Mouse (Mus musculus) kidney, adult 9 months (tissue): ENCODE data around the gene Rpl37.
"Not testable (repeated sequence)": the region's sequence is repeated elsewhere in the genome, so short reads cannot be mapped to it uniquely, and the experiment has no call there.

Experiments
- DNase-seq: peaks from one replicate; pipeline ENCODE4 v3.0.0; 2022

Gene Rpl37

DNA sequence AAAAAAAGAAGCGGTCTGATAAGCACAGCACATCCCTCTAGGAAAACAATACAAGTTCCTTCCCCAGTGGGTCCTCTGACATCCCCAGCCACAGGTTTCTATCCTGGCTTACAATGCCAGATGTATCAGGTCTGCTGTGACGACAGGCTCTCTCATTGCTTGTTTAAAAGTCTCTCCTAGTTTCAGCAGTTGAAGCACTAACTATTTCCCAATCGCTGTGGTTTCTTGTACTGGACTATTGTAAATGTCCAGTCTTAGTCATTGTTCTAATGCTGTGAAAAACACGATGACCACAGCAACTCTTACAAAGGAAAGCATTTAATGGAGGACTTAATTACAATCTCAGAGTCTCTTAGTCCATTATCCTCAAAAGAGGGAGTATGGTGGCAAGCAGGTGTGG lies 10.0 kb downstream of the Rpl37 start:
- DNase-seq: no peak

DNA sequence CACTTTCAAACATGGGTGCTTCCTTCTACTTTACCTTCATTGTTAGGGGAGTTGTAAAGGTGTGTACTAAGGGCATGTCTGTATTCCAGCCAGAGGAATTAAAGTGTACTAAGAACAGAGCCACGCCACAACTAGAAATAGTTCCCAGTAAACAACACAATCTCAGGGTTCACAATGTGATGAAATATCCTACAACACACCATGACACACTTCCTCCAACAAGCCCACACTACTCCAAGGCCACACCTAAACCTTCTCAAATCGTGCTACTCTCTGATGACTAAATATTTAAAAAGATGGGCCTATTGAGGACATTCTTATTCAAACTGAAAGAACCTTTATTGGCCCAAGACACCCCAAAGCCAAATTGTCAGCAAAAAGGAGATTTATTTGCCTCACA lies 11.0 kb downstream of the Rpl37 start:
- no peak for DNase-seq

DNA sequence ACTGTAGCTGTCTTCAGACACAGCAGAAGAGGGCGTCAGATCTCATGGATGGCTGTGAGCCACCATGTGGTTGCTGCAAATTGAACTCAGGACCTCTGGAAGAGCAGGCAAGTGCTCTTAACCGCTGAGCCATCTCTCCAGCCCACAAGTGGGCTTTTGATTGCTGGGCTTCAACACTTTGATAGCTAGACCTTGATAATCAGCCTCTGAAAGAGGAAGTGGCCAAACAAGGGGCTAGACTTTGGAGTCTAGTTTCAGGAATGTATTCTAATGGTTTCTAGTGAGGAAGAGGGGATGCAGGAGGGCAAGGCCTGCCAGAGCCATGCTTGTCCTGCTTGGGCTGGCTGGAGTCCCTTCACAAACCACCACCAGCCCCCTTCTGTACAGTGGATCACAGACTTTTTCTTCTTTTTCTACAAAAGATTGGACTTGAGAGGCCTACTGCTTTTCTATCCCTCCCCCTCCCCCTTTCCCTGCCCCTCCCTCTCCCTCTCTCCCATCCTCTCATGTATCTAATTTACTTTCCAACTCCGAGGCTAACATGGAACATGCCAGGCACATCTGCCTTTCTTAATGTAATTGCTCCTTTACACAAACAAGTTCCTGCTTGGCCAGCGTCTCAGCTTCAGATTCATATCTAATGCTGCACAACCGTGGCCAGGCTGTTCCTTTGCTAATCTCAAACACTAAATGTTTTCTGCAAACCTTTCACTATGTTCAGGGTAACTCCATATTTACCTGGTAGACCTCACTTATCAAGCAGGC lies 11.9 kb downstream of the Rpl37 start:
- no peak for DNase-seq

DNA sequence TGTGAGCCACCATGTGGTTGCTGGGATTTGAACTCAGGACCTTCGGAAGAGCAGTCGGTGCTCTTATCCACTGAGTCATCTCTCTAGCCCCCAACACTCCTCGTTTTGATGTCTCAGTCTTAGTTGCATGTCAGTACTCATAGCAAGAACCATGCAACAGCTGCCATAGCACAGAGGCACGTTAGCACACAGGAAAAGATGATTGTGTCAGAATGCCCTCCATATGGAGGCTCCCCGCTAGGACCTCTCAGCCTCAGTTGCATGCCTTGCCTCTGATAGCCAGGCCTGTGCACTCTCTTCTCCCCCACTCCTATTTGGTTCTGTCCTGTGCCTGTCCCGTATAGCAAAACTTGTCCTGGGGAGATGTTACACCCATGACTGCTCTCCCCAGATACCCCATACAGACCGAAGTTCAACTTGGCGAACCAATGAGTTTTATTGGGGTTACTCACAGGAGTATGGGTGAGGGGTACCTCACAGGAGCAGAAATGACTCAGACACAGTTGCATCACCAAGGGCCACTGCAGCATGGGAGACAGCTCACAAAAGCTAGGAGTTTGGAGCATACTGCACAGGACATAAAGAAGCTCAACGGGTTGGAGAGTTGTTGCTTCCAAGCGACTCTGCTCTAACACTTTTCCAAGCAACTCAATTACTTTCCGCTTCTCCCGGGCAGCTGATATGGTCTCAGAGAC lies 12.8 kb downstream of the Rpl37 start:
- no peak for DNase-seq

DNA sequence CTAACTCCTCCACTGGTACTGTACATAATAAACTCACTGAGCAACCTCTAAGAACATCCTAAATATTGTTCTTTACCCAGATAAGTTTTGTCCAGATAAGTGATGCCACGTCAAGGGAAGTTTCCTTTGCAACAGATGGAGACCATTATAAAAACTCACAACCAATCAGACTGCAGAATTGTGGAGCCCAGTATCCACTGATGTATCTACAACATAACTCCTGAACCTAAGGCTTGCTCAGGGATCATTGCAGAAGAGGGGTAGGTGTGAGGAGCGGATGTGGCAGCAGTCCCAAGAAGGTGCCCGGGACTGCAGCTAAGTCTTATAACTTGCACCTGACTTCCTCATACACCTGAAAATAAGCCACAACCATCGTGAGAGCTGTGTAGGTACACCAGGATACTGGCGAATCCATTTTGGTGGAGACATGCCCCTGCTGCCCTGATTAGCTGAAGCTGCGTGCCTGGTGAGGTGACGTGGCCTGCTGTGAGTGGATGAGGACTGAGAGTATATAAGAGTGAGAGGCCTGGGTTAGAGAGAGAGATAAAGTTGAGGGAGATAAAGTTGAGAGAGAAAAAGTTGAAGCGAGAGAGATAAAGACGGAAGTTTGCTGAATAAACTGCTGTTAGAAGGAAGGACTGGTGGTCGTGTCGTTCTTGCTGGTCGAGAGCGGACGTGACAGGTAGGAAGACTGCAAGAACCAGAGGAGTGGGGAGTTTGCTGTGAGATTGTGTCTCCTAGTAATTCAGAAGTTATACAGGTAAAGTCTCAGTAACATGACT lies 14.6 kb downstream of the Rpl37 start:
- not testable (repeated sequence) for DNase-seq

DNA sequence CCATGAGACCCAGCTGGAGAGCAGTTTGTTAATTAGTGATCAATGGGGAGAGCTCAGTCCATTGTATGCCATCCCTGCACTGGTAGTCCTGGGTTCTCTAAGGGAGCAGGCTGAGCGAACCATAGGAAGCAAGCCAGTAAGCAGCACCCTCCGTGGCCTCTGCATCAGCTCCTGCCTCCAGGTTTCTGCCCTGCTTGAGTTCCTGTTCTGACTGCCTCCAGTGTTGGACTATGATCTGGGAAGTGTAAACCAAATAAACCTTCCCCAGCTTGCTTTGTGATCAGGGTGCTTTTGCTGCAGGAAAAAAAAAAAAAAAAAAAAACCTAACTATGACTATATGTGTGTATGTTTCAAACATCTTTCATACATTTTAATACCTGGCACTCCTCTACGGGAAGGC lies 16.9 kb downstream of the Rpl37 start:
- no peak for DNase-seq

DNA sequence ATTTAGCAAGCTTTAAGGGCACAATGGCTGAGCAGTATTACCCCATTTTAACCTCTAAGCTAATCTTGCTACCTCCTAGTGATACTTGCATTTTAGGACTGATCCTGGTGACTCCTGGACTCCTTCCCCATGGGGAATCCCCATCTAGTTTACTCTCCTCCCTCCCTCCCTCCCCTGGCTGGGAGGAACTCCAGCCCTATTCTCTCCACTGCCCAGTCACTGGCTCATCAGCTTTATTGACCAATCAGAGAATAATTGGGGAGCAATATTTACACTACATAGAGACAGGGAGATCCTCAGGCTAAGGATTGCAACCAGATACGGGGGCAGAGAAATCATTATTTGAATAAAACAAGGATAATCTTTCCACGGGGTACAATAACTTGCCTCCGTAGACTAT lies 17.7 kb downstream of the Rpl37 start:
- DNase-seq: no peak

GRCm38 (mm10) chr15:5134945-5135483 lies 18.6 kb downstream of the Rpl37 start:
- DNase-seq: no peak

GRCm38 (mm10) chr15:5138021-5138856 lies 21.8 kb downstream of the Rpl37 start:
- DNase-seq: no peak

DNA sequence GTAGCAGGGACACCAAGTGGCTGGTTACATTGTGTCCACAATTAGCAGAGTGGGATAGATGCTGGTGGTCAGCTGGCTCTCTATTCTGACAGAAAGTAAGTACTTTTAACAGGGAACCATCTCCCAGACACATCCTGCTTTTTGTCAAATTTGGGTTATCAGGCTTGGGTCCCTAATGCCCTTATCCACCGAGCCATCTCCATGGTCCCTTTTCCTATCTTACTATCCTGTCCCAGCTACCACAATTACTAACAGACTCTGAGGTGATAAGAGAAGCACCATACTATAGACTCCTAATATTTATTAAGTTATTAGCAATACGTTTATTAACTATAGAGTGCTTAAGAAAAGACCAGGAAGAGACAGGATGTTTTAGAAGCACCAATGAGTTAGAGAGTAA lies 22.9 kb downstream of the Rpl37 start:
- DNase-seq: no peak

DNA sequence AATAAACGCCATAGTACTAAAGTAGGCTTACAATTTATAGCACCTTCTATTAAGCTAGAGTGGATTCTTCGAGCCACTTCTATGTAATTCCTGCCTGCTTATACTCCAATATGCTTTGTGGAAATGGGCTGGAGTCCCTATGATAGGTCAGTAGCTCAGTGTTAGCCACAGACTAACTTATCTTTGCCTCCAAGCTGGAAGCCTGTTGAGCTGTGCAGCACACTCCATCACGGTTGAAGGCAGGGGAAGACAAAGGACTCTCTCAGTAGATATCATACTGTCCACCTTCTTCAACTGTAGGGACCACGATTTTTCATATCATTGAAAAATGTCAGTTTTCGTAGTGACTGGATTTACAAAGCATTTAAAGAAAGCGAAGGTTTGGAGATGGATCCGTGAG lies 23.4 kb downstream of the Rpl37 start:
- no peak for DNase-seq

- DNase-seq: no peak
Observed at GRCm38 (mm10) chr15:5140357-5140756, 23.9 kb downstream of the Rpl37 start.

DNA sequence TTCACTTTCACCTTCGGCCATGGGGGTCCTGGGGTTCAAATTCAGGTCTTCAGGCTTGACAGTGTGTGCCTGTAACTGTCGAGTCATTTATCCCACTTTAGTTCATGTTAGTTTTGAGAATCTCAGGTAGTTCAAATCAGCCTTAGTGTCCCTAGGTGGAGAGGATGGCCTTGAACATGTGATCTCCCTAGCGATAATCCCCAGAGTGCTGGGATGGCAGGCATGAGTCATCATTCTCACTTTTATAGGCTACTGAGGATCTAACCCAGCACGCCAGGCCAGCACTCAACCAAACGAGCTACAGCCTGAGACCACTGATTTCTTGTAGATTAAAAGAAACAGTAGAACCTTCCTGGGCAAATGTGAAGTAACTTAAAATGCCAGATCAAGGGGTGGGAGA lies 25.6 kb downstream of the Rpl37 start:
- no peak for DNase-seq

- DNase-seq: no peak
Observed at GRCm38 (mm10) chr15:5142714-5143113, 26.3 kb downstream of the Rpl37 start.

GRCm38 (mm10) chr15:5143361-5144020 lies 27.0 kb downstream of the Rpl37 start, which contains the start of gene Prkaa1:
TSS of gene Prkaa1 (plus strand) at chr15:5143861.
- peak; percentile 62 for DNase-seq

DNA sequence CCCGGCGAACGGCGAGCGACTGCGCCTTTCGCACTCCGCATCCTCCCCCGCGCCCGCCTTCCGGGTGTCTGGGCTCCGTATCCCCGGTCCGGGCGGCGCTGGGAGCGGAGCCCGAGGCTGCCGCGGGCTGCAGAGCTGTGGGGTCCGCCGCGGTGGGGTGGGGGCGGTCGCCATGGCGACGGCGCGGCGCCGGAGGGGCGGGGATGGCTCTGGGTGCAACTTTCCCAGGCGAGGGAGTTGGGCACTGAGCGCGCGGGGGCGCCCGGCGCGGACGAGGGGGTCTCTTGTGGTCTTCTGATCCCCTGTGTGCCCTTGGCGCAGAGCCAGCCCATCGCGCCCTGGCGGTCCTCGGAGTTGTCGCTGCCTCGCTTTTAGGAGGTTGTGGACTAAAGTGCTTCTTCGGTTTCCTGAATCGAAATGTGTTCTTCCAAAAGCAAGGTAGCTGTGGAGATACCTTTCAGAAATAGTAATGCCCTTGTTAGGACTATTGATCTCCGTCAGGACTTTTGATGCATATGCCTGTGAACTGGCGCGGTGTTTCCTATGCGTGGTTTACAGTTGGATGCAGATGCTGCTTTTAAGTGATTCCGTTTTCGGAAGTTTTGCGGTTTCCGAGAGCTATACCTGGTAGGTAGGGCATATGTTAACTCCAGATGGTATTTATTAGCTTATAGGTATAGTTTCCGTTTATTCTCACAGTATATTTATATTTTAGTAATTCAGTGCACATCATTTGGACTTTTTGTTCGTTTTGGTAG lies 27.8 kb downstream of the Rpl37 start:
- DNase-seq: peak; percentile 54

DNA sequence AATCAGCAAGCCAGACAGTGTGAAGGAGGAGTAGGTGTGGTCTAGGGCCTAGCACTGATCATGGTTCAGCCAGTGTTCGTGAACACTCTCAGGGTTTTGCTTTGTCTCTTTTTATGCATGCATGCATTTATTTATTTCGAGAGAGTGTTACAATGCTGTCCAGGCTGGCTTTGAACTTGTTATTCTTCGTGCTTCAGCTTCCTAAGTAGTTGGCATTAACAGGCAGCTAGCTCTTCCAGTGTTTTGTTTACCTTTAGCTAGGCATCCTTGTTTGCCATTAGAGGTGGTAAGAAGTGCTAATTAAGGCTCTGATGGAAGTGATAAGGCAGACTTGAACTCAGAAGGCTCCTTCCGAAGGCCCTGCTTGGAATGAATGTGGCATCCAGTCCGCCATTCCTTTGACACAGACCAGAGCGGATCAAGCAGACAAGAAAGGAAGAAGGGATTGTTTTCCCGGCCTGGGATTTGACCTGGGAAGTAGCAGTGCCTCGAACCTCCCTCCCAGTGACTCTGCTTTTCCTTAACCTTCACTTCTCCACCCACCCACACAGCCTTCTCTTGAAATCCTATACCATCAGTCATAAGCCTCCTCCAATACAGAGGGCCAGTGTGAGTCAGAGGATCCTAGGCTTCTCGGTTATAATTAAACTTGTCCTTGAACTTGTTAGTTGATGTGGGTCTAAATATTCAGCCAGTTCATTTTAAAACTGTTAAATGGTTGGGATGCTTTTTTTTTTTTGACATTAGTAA lies 28.9 kb downstream of the Rpl37 start:
- DNase-seq: no peak

DNA sequence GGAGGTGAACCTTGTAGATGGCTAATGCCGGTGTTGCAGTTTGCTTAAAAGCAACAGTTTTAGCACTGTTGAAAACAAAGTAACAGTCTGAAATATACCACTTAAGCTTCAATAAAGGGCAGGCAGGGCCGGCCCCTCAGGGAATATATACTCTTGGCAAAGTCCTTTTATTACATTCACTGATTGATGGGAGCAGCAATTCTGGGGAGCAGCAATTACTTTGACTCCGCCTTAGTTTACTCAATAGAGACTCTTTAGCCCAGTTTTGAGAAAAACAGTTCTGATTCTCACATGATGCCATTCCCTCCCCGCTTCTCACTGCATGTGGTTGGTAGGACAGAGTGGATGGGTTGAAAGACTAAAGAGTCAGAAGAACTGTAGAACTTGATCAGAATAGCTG lies 32.7 kb downstream of the Rpl37 start:
- no peak for DNase-seq

DNA sequence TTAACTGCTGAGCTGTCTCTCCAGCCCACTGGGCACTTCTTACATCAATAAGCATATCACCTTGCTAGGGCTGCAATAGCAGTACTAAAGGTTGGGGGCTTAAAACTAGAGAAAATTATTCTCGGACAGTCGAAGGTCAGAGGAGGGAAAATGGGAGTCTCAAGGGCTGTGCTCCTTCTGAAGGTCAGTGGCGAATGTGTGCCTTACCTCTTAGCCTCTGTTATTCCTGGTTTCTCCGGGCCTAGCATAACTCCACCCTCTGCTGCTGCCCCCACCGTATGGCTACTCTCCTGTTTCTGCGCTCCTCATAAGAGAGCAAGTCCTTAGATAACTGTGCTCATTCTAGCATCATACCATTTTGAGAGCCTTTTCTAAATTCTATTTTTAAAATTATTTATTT lies 35.7 kb downstream of the Rpl37 start:
- DNase-seq: no peak

DNA sequence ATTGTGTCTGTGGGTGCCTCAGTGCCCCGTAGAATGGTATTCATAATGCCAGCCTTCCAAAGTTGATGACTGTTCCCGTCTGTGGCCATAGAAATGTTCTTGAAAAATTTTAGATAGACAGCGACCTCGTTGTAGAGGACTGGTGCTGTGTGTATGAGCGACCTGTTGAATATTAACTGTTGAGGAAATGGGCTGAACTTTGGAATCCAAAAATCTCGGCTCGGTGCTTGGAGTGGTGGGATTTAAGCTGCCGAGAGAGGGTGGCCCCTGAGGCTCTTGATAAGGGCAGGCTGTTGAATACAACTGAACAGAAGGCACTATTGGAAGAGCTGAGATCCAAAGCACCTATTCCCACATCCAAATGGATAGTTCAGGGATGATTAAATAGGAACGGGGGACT lies 38.2 kb downstream of the Rpl37 start:
- DNase-seq: peak; percentile 42
